Mouse (Mus musculus) midbrain, embryonic 14.5 days (tissue): Measurements from ENCODE around the gene Slc23a2. TPM values are rescaled to one million over a fixed set of nuclear protein-coding genes. Genes with fewer than 3 reads are reported as not detected.
A peak's percentile ranks its signal among the peaks of the same experiment; 100 is the strongest.

ENCODE experiments used
- ATAC-seq: fragments of 200-750 bp; cut with Nextera tagmentation; 2 replicates; pipeline ENCODE4 v1.8.0; 2017; ENCODE audit warnings: moderate number of reproducible peaks, moderate library complexity; ENCODE audit not compliant: low FRiP score, low TSS enrichment
- DNase-seq: peaks from one replicate; pipeline ENCODE4 v3.0.0-alpha.2; 2015
- H3K27ac ChIP-seq: fragments of 300-500 bp; sonication (generic); replicated peaks from 2 replicates; pipeline ENCODE4 v1.5.1; 2014; ENCODE audit warnings: mild to moderate bottlenecking, low read depth, low read length, moderate library complexity
- H3K27me3 ChIP-seq: fragments of 300-500 bp; sonication (generic); 2 replicates; pipeline ENCODE4 v1.6.1; 2014; ENCODE audit warnings: low read length, control low read depth, mixed read lengths; ENCODE audit not compliant: control insufficient read depth, insufficient read depth
- H3K36me3 ChIP-seq: fragments of 300-500 bp; sonication (generic); 2 replicates; pipeline ENCODE4 v1.6.1; 2014; ENCODE audit warnings: low read length, control low read depth; ENCODE audit not compliant: control insufficient read depth, insufficient read depth
- H3K4me1 ChIP-seq: fragments of 300-500 bp; sonication (generic); 2 replicates; pipeline ENCODE4 v1.6.1; 2014; ENCODE audit warnings: mild to moderate bottlenecking, antibody characterized with exemption, low read length, control low read depth; ENCODE audit not compliant: control insufficient read depth, insufficient read depth
- H3K4me2 ChIP-seq: fragments of 300-500 bp; sonication (generic); 2 replicates; pipeline ENCODE4 v1.6.1; 2014; ENCODE audit warnings: mild to moderate bottlenecking, low read length, moderate library complexity
- H3K4me3 ChIP-seq: fragments of 300-500 bp; sonication (generic); replicated peaks from 2 replicates; pipeline ENCODE4 v1.5.1; 2014; ENCODE audit warnings: low read depth, low read length
- H3K9ac ChIP-seq: fragments of 300-500 bp; sonication (generic); replicated peaks from 2 replicates; pipeline ENCODE4 v1.6.1; 2014; ENCODE audit warnings: mild to moderate bottlenecking, low read length, moderate library complexity
- H3K9me3 ChIP-seq: fragments of 300-500 bp; sonication (generic); 2 replicates; pipeline ENCODE4 v1.6.1; 2016; ENCODE audit warnings: low read length, control low read depth, mixed read lengths; ENCODE audit not compliant: control insufficient read depth
- WGBS: fragments of 180-500 bp; shearing (Covaris S2); extraction: QIAGEN DNeasy Blood & Tissue Kit; methylation state at CpG from one replicate; pipeline ENCODE4 v1.1.7; 2014; 5-methylcytosine and 5-hydroxymethylcytosine counted together
- polyA plus RNA-seq: library from polyadenylated mRNA; unstranded; fragments of >200 nt; fragmentation: Nextera tagmentation; extraction: Ambion mirVana; gene quantifications from 2 replicates; pipeline ENCODE4 v1.2.1, GENCODE M21; 2014

The Slc23a2 gene
- polyA plus RNA-seq, 1 experiment from 2014 or later, result 33.7 TPM

- peak; percentile 4; the same call in 1 of the 2 replicates for ATAC-seq
- H3K4me2 ChIP-seq, result peak overlapping the region; percentile 93
- no peaks in the 10 kb centered on the region for H3K9me3 ChIP-seq
- peak overlapping the region; percentile 94 for H3K27ac ChIP-seq
- H3K36me3 ChIP-seq, result no peaks in the 10 kb centered on the region
- peak overlapping the region; percentile 72 for H3K9ac ChIP-seq
- H3K27me3 ChIP-seq, result no peaks in the 10 kb centered on the region
- DNase-seq, result peak; percentile 70
- peak overlapping the region; percentile 64 for H3K4me3 ChIP-seq
- WGBS, result 3% methylated on average over 23 of the region's 23 CpGs
- H3K4me1 ChIP-seq, result peaks cover 25% of the 10 kb centered on the region
Measured at GRCm38 (mm10) chr2:132030418-132031363, 114.2 kb downstream of the Slc23a2 start.

- 0% methylated on average over 32 of the region's 48 CpGs for WGBS
- peak; percentile 95 for DNase-seq
Measured at GRCm38 (mm10) chr2:132029646-132030417, 115.1 kb downstream of the Slc23a2 start, which contains the start of gene Rassf2. TSS of gene Rassf2 (minus strand) at chr2:132030258.

GRCm38 (mm10) chr2:132028894-132029605 lies 115.9 kb downstream of the Slc23a2 start:
- H3K4me2 ChIP-seq, result peak overlapping the region; percentile 93
- ATAC-seq (peak; percentile 7), DNase-seq (peak; percentile 66)
- H3K27ac ChIP-seq, result peak overlapping the region; percentile 94
- under 1% methylated on average over 36 of the region's 36 CpGs for WGBS
- peak overlapping the region; percentile 64 for H3K4me3 ChIP-seq
- H3K9ac ChIP-seq, result peak overlapping the region; percentile 72
- no peaks in the 10 kb centered on the region for H3K9me3 ChIP-seq
- peaks cover 25% of the 10 kb centered on the region for H3K4me1 ChIP-seq
- no peaks in the 10 kb centered on the region for H3K27me3 ChIP-seq
- H3K36me3 ChIP-seq, result no peaks in the 10 kb centered on the region

More at GRCm38 (mm10) chr2:132029646-132030417, 115.1 kb downstream of the Slc23a2 start, which contains the start of gene Rassf2:
- Histone ChIP-seq H3K4me1 (peaks cover 25% of the 10 kb centered on the region), H3K9me3 (no peaks in the 10 kb centered on the region), H3K9ac (peak within 1 kb of the TSS; percentile 72), H3K27me3 (no peaks in the 10 kb centered on the region), H3K4me3 (peak within 1 kb of the TSS; percentile 64), H3K27ac (peak within 1 kb of the TSS; percentile 94), H3K4me2 (peak within 1 kb of the TSS; percentile 93), H3K36me3 (no peaks in the 10 kb centered on the region)
- peak; percentile 91 for ATAC-seq

GRCm38 (mm10) chr2:132028107-132028506 lies 116.8 kb downstream of the Slc23a2 start:
- Histone ChIP-seq H3K4me2 (peak overlapping the region; percentile 93), H3K4me1 (peaks cover 25% of the 10 kb centered on the region), H3K27me3 (no peaks in the 10 kb centered on the region), H3K27ac (0 out of 2 replicates have a peak overlapping the region, but pooled peaks have one; percentile 94), H3K4me3 (peak overlapping the region; percentile 64), H3K9ac (peak overlapping the region; percentile 72; the same call in 1 of the 2 replicates), H3K9me3 (no peaks in the 10 kb centered on the region), H3K36me3 (no peaks in the 10 kb centered on the region)
- ATAC-seq (no peak), DNase-seq (no peak)
- 29% methylated on average over 5 of the region's 5 CpGs for WGBS

- no peaks in the 10 kb centered on the region for H3K9me3 ChIP-seq
- H3K4me3 ChIP-seq, result 0 out of 2 replicates have a peak overlapping the region, but pooled peaks have one; percentile 3
- ATAC-seq, result no peak
- H3K4me1 ChIP-seq, result peaks cover 25% of the 10 kb centered on the region
- peak overlapping the region; percentile 93 for H3K4me2 ChIP-seq
- DNase-seq, result no peak
- H3K9ac ChIP-seq, result no peak overlapping the region
- H3K27ac ChIP-seq, result no peak overlapping the region
- WGBS, result 51% methylated on average over 5 of the region's 5 CpGs
- H3K27me3 ChIP-seq, result no peaks in the 10 kb centered on the region
- H3K36me3 ChIP-seq, result no peaks in the 10 kb centered on the region
Measured at GRCm38 (mm10) chr2:132027366-132027765, 117.5 kb downstream of the Slc23a2 start.

GRCm38 (mm10) chr2:132024028-132024427 lies 120.9 kb downstream of the Slc23a2 start:
- Histone ChIP-seq H3K36me3 (no peaks in the 10 kb centered on the region), H3K9me3 (no peaks in the 10 kb centered on the region), H3K4me3 (no peak overlapping the region), H3K4me1 (peaks cover 15% of the 10 kb centered on the region; the same call in 1 of the 2 replicates), H3K4me2 (no peak overlapping the region), H3K27ac (no peak overlapping the region), H3K9ac (no peak overlapping the region), H3K27me3 (no peaks in the 10 kb centered on the region)
- ATAC-seq (no peak), DNase-seq (no peak)
- WGBS, result 92% methylated on average over 4 of the region's 4 CpGs

- 94% methylated on average over 8 of the region's 8 CpGs for WGBS
- no peak overlapping the region for H3K4me3 ChIP-seq
- no peaks in the 10 kb centered on the region for H3K36me3 ChIP-seq
- H3K27ac ChIP-seq, result no peak overlapping the region
- H3K9me3 ChIP-seq, result no peaks in the 10 kb centered on the region
- DNase-seq (no peak), ATAC-seq (no peak)
- H3K27me3 ChIP-seq, result no peaks in the 10 kb centered on the region
- no peak overlapping the region for H3K4me2 ChIP-seq
- no peak overlapping the region for H3K9ac ChIP-seq
- peaks cover 7% of the 10 kb centered on the region; the same call in 1 of the 2 replicates for H3K4me1 ChIP-seq
Measured at GRCm38 (mm10) chr2:132022621-132023020, 122.3 kb downstream of the Slc23a2 start.

- H3K27me3 ChIP-seq, result no peaks in the 10 kb centered on the region
- DNase-seq (no peak), ATAC-seq (no peak)
- 84% methylated on average over 4 of the region's 4 CpGs for WGBS
- no peak overlapping the region for H3K9ac ChIP-seq
- H3K36me3 ChIP-seq, result peaks cover 4% of the 10 kb centered on the region; the same call in 1 of the 2 replicates
- H3K9me3 ChIP-seq, result no peaks in the 10 kb centered on the region
- H3K4me3 ChIP-seq, result no peak overlapping the region
- no peak overlapping the region for H3K27ac ChIP-seq
- H3K4me1 ChIP-seq, result no peaks in the 10 kb centered on the region
- no peak overlapping the region for H3K4me2 ChIP-seq
Measured at GRCm38 (mm10) chr2:132021616-132022015, 123.3 kb downstream of the Slc23a2 start.
